Mouse (Mus musculus): Measurements from ENCODE around the gene Mfsd12. TPM values are rescaled to one million over a fixed set of nuclear protein-coding genes. Genes with fewer than 3 reads are reported as not detected.

Gene Mfsd12
- total RNA-seq, 2 experiments from 2014 or later: 3.7 to 4.0 TPM

- intact Hi-C loops (cut with DNase I; ENCODE audit: low total_unique reads): no loop called here
- peak; percentile 27 for DNase-seq
Observed at GRCm38 (mm10) chr10:81326858-81327257, 30.4 kb upstream of the Mfsd12 start.

GRCm38 (mm10) chr10:81327959-81328358 is 29.3 kb upstream of the Mfsd12 start:
- no peak for DNase-seq
- intact Hi-C loops (cut with DNase I; ENCODE audit: low total_unique reads): no loop called here

GRCm38 (mm10) chr10:81328386-81328785 is 28.9 kb upstream of the Mfsd12 start, which contains the start of gene Tbxa2r:
Gene Tbxa2r (plus strand): TSS chr10:81328731.
- DNase-seq: peak; percentile 63
- intact Hi-C loops (cut with DNase I; ENCODE audit: low total_unique reads): no loop called here

DNA sequence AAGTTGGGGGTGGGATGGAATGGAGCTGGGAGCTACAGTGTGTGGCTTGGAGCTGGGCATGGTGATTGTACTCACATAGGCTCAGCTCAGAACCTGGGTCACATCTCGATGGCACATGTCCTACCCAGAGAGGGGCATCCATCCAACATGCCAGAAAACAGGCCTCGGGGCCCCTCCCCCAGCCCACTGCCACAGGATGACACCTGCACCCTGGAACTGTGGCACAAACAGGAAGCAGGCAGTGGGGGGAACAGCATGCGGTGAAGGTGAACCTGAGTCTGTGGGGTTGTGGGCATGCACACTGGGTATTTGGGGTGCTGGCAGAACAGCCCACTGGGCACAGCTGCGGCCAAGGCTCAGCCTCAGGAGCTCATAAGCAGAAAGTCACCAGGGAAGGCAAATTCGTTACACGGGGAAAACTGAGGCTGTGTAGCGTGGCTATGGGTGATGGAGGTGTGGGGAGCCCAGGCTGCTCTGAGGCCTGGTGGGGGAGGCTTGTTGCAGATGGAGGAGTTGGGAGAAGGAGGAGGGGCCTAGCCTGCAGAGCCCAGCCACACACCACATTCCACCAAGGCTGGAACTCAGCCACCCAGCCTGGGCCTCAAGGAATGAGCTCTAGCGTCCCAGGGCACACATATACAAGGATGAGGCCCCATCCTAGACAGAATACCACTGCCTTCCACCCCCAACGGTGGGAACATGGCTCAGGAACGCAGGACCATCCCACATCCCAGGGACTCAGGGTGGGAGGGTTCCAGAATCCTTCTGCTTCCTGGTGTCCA is 27.9 kb upstream of the Mfsd12 start:
- DNase-seq: peak; percentile 66
- intact Hi-C loops (cut with DNase I; ENCODE audit: low total_unique reads): no loop called here

DNA sequence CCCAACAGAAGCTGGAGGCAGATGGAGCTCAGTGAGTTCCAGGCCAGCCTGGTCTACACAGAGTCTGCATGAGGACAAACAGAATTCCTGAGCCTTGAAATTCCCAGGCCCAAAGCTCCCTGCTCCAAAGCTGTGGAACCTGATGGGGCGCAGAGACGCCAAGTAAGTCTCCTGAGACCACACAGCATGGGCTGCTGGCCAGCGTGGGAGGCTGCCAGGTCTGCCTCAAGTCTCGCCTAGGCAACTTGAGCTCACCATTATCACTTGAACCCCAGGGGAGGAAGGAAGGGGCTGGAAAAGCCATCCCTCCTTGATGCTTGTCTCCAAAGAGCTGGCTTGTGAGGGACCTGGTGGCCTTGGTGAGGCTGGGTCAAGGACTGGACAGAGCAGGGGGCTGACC is 27.3 kb upstream of the Mfsd12 start:
- peak; percentile 53 for DNase-seq
- intact Hi-C loops (cut with DNase I; ENCODE audit: low total_unique reads): no loop called here

- intact Hi-C loops (cut with DNase I; ENCODE audit: low total_unique reads): no loop called here
- DNase-seq: no peak
Observed at GRCm38 (mm10) chr10:81332277-81332676, 25.0 kb upstream of the Mfsd12 start.

- intact Hi-C loops (cut with DNase I; ENCODE audit: low total_unique reads): no loop called here
- no peak for DNase-seq
Observed at GRCm38 (mm10) chr10:81334324-81334723, 23.0 kb upstream of the Mfsd12 start.

- intact Hi-C loops (cut with DNase I; ENCODE audit: low total_unique reads): no loop called here
- DNase-seq: peak; percentile 47
Observed at GRCm38 (mm10) chr10:81335393-81336340, 21.6 kb upstream of the Mfsd12 start.

DNA sequence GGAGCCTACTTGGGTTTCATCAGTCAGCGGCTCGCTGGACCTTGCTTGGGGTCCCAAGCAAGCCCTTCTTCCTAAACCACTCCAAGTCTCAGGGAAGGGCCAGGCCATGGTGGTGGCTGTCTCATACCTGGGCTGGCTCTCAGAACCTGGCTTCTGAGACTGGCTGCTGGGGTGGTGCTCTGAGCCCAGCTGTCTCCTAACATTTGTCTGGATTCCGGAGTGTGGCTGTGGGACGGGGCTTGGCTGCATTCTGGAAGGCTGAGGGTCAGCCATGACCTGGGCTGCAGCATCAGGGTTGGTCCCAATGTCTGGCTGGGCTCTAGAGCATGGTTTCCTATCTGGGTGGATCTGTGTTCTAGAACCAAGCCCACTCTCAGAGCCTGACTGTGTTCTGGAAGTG is 20.7 kb upstream of the Mfsd12 start:
- intact Hi-C loops (cut with DNase I; ENCODE audit: low total_unique reads): no loop called here
- no peak for DNase-seq

GRCm38 (mm10) chr10:81340551-81341332 is 16.5 kb upstream of the Mfsd12 start:
- intact Hi-C loops (cut with DNase I; ENCODE audit: low total_unique reads): no loop called here
- DNase-seq: no peak

- intact Hi-C loops (cut with DNase I; ENCODE audit: low total_unique reads): no loop called here
- peak; percentile 73 for DNase-seq
Observed at GRCm38 (mm10) chr10:81341333-81341949, 15.8 kb upstream of the Mfsd12 start.

DNA sequence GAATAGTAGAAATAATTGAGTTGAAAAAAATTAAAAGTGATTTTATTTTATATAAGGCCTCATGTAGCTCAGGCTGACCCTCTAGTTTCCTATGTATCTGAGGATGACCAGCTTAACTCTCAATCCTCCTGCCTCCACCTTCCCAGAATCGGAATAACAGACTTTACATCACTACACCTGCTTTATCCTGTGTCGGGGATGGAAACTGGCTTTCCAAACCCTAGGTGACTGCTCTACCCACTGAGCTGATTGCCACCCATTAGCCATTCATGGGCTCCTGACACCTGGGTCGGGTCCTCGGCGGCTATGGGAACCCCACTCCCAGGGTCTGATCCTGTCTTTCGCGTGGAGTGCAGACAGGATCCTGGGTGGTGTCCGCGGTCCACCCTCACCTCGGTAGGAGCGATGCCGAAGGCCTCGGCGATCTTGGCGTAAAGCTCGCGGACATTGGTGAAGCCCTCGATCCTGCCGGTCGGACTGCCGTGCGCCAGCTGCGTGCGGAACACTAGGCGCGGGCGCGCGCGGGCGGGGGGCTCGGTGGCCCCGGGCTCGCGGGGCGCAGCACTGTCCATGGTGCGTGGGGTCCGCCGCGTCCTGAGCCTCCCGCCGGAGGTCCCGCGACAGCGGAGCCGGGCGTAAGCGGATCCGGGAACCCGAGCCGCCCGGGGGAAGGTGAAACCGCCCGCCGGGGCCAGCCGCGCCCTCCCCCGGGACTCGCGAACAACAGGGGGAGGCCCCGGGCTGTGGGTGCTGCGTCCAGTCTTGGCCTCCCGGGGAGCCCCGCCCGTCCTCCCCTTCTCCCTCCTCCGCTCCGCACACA is 14.4 kb upstream of the Mfsd12 start, which contains the start of gene Gipc3:
Gipc3 (minus strand) TSS at position 581 of the 820 bp plus-strand sequence.
- DNase-seq: no peak
- intact Hi-C loops (cut with DNase I; ENCODE audit: low total_unique reads): no loop called here

- no peak for DNase-seq
- intact Hi-C loops (cut with DNase I; ENCODE audit: low total_unique reads): no loop called here
Observed at GRCm38 (mm10) chr10:81344421-81345161, 12.7 kb upstream of the Mfsd12 start.

- no peak for DNase-seq
- intact Hi-C loops (cut with DNase I; ENCODE audit: low total_unique reads): no loop called here
Observed at GRCm38 (mm10) chr10:81345162-81345534, 12.1 kb upstream of the Mfsd12 start.

DNA sequence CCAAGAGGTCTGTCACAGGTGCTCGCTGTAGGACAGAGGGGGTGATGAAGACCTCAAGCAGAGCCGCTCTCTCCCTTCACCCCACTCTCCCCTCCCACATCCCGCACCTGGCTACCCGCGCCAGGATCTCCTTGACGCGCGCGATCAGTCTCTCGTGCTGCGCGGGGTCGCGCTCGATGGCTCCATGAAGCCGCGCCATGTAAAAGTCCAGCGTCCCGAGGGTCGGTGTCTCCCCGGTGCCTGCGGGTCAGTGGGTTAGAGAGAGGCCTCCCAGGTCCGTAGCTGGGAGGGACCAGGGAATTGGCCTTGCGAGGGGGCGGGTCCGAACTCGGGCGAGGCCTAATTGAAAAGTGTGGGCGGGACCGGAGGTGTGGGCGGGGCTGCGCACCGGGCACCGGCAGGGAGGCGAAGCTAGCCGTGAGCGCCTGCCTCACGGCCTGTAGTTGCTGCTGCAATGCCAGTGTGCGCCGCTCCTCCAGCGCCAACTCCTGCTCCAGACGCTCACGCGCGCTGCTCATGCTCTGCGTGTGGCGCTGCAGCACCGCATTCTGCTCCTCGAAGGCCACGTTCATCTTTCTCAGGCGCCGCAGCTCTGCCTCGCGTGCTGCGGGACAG is 10.7 kb upstream of the Mfsd12 start:
- no peak for DNase-seq
- intact Hi-C loops (cut with DNase I; ENCODE audit: low total_unique reads): no loop called here

DNA sequence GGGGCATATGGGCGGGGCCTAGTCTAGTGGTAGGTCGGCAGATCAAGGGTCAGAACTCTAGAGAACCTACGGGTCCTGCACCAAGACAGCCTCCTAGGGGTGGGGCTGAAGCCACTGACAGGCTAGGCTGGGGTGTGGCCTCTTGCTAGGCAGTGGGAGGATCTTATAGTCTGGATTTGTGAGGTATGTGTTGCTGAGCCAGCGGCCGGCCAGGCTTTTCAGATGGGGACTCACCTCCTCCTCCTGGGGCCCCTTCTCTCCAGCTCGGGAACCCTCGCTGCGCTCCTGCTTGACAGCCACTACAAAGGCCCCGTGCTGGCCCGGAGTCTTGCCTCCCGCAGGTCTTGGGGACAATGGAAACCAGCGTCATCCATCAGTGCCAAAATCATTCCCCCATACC is 8.1 kb upstream of the Mfsd12 start:
- DNase-seq: no peak
- intact Hi-C loops (cut with DNase I; ENCODE audit: low total_unique reads): no loop called here

DNA sequence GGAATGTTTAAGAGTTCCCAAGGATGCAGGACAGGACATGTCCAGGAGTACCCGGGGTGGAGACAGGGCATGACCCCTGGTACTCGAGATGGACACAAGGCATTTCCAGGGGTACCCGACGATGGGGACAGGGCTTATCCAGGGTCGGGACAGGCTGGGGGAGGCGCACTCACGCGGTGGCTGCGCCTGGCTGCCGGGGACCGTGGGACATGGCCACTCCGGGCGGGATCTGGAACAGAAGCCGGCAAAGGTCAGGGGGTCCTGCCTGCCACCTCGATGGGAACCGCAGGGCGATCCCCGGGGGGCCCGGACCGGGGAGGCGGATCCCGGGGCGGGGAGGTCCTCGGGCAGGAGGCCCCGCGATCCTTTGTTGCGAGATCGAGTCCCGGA is 7.3 kb upstream of the Mfsd12 start:
- intact Hi-C loops (cut with DNase I; ENCODE audit: low total_unique reads): loop anchor here (5.0 kb wide), 1 partner anchor 63 kb away; no protein-coding TSS in a partner anchor

More for the DNA sequence above, 7.3 kb upstream of the Mfsd12 start:
- no peak for DNase-seq
